Mouse (Mus musculus): ENCODE data around the gene Rab1b. TPM values are rescaled to one million over a fixed set of nuclear protein-coding genes. Genes with fewer than 3 reads are reported as not detected.

The Rab1b gene
- polyA plus RNA-seq, 1 experiment from 2014 or later: 240 TPM

DNA sequence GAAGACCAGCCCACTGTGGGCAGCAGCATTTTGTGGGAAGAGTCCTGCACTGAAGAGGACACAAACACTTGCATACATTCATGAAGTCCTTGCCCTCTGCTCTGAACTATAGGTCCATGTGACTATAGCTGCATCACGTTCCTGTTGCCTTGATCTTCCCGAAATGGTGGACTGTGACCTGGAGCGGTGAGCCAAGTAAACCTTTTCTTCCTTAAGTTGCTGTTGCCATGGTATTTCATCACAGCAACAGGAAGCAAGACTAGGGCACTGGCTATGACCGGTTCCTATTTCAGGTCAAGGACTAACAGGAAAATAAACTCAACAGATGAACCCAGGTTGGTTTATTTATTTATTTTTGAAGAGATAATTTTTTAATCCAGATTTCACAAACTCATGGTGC is 24.4 kb upstream of the Rab1b start:
- WGBS: 52% methylated on average over 4 of the region's 4 CpGs
- no peak for ATAC-seq

DNA sequence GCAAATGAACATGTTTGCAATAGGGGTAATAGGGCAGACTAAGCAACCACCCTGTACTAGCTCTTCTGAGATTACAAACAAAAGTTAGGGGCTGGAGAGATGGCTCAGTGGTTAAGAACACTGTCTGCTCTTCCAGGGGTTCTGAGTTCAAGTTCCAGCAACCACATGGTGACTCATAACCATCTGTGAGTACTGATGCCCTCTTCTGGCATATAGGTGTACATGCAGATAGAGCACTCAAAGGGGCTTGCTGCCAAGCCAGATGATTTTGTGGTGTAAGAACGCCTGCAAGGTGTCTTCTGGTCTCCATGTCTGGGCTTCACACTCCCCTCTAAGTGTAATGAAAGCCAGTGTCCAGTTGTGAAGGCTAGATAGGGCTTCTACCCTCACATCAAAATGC is 22.9 kb upstream of the Rab1b start:
- H3K4me1 ChIP-seq (ENCODE audit: insufficient read depth, low read depth, low read length): no peaks in the 10 kb centered on the region
- DNase-seq (ENCODE audit: low spot score) (peak; percentile 22), ATAC-seq (no peak)
- no peaks in the 10 kb centered on the region for H3K27me3 ChIP-seq (replicated peaks; ENCODE audit: insufficient read depth, low read length)
- no peak for TF ChIP-seq EP300 (IDR thresholded peaks at IDR 0.05)
- peak; percentile 62 for TF ChIP-seq CTCF (IDR thresholded peaks at IDR 0.05)
- H3K9me3 ChIP-seq (ENCODE audit: low read length): no peaks in the 10 kb centered on the region
- H3K9ac ChIP-seq (replicated peaks; ENCODE audit: low read depth): no peak overlapping the region
- H3K27ac ChIP-seq (ENCODE audit: low read length): no peak overlapping the region
- H3K4me2 ChIP-seq (replicated peaks; ENCODE audit: low read depth, low read length): no peak overlapping the region
- WGBS: 43% methylated on average over 1 of the region's 1 CpGs
- no peak overlapping the region for H3K4me3 ChIP-seq (ENCODE audit: low read depth, low read length)
- peaks cover 2% of the 10 kb centered on the region; the same call in 1 of the 2 replicates for H3K36me3 ChIP-seq (ENCODE audit: insufficient read depth, low read length)

More for the DNA sequence above, 24.4 kb upstream of the Rab1b start:
- Histone ChIP-seq H3K4me2 (replicated peaks; ENCODE audit: low read depth, low read length) (no peak overlapping the region), H3K4me1 (ENCODE audit: insufficient read depth, low read depth, low read length) (no peaks in the 10 kb centered on the region), H3K27ac (ENCODE audit: low read length) (no peak overlapping the region), H3K9me3 (ENCODE audit: low read length) (no peaks in the 10 kb centered on the region), H3K36me3 (ENCODE audit: insufficient read depth, low read length) (peaks cover 9% of the 10 kb centered on the region; the same call in 1 of the 2 replicates), H3K27me3 (replicated peaks; ENCODE audit: insufficient read depth, low read length) (no peaks in the 10 kb centered on the region), H3K9ac (replicated peaks; ENCODE audit: low read depth) (no peak overlapping the region), H3K4me3 (ENCODE audit: low read depth, low read length) (no peak overlapping the region)
- no peak for DNase-seq (ENCODE audit: low spot score)
- no peak for TF ChIP-seq EP300 (IDR thresholded peaks at IDR 0.05)
- no peak for TF ChIP-seq CTCF (IDR thresholded peaks at IDR 0.05)

DNA sequence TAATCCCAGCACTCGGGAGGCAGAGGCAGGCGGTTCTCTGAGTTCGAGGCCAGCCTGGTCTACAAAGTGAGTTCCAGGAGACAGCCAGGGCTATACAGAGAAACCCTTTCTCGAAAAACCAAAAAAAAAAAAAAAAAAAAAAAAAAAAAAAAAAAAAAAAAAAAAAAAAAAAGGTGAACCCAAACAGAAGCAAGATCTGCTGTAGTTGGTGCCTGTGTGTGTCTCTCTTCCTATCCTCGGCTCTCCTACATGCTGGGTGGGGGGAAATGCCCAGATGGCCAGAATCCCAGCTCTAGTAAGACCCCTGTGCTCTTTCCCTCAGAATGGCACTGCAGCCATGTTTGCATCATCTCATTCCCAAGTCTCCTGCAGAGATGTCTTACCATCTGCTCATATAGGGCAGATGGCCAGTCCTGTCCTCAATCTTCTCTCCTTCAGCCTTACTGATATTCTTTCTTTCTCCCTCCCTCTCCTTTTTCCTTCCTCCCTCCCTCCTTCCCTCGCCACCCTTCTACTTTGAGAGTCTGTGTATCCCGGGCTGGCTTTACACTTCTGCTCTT is 17.3 kb upstream of the Rab1b start:
- Histone ChIP-seq H3K4me3 (ENCODE audit: low read depth, low read length) (no peak overlapping the region), H3K36me3 (ENCODE audit: insufficient read depth, low read length) (no peaks in the 10 kb centered on the region), H3K27ac (ENCODE audit: low read length) (no peak overlapping the region), H3K9me3 (ENCODE audit: low read length) (no peaks in the 10 kb centered on the region), H3K4me2 (replicated peaks; ENCODE audit: low read depth, low read length) (no peak overlapping the region), H3K4me1 (ENCODE audit: insufficient read depth, low read depth, low read length) (no peaks in the 10 kb centered on the region), H3K27me3 (replicated peaks; ENCODE audit: insufficient read depth, low read length) (no peaks in the 10 kb centered on the region), H3K9ac (replicated peaks; ENCODE audit: low read depth) (no peak overlapping the region)
- WGBS: 58% methylated on average over 7 of the region's 7 CpGs
- no peak for ATAC-seq
- no peak for DNase-seq (ENCODE audit: low spot score)
- no peak for TF ChIP-seq EP300 (IDR thresholded peaks at IDR 0.05)
- no peak for TF ChIP-seq CTCF (IDR thresholded peaks at IDR 0.05)

DNA sequence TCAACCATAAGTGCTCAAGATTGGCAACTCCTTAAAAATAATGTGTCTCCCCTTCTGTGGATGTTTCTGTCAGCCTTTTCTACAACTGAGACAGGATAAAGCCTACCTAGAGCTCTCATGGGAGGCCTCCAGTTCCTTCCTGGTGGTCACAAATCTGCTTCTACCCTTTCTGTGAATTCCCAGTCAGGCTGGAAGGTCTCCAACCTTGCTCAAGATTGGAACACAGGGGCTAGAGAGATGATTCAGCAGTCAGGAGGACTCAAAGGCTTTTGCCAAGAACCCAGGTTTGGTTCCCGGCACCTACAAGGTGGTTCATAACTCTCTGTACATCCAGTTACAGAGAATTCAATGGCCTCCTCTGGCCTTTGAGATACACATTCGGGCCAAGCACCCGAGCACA is 16.4 kb upstream of the Rab1b start:
- H3K9ac ChIP-seq (replicated peaks; ENCODE audit: low read depth): no peak overlapping the region
- DNase-seq (ENCODE audit: low spot score) (no peak), ATAC-seq (no peak)
- no peaks in the 10 kb centered on the region for H3K9me3 ChIP-seq (ENCODE audit: low read length)
- no peaks in the 10 kb centered on the region for H3K4me1 ChIP-seq (ENCODE audit: insufficient read depth, low read depth, low read length)
- H3K4me3 ChIP-seq (ENCODE audit: low read depth, low read length): no peak overlapping the region
- no peaks in the 10 kb centered on the region for H3K27me3 ChIP-seq (replicated peaks; ENCODE audit: insufficient read depth, low read length)
- TF ChIP-seq CTCF (IDR thresholded peaks at IDR 0.05): no peak
- TF ChIP-seq EP300 (IDR thresholded peaks at IDR 0.05): no peak
- no peak overlapping the region for H3K4me2 ChIP-seq (replicated peaks; ENCODE audit: low read depth, low read length)
- H3K36me3 ChIP-seq (ENCODE audit: insufficient read depth, low read length): no peaks in the 10 kb centered on the region
- H3K27ac ChIP-seq (ENCODE audit: low read length): no peak overlapping the region
- WGBS: 72% methylated on average over 3 of the region's 3 CpGs

DNA sequence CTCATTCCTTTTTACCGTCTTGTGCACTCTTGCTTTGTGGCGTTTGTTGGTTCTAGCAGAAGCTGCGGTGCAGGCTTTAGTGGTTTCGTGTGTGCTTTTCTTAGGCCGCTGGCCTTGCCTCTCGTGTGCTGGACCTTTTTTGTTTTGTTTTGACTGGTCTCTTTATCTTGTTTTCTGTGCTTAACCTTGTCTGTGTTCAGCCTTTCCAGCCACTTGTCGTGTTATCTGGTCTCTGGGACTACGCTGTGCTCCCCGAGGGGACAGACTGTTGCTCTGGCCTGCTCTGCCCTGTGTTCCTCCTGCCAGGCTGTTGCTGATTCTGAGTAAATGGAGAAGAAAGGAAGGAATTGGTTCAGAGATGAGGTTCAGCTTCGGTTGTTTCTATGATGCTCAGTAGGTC is 15.6 kb upstream of the Rab1b start:
- no peaks in the 10 kb centered on the region for H3K4me1 ChIP-seq (ENCODE audit: insufficient read depth, low read depth, low read length)
- no peaks in the 10 kb centered on the region for H3K9me3 ChIP-seq (ENCODE audit: low read length)
- H3K27ac ChIP-seq (ENCODE audit: low read length): no peak overlapping the region
- WGBS: 63% methylated on average over 10 of the region's 10 CpGs
- no peak overlapping the region for H3K4me3 ChIP-seq (ENCODE audit: low read depth, low read length)
- no peak for DNase-seq (ENCODE audit: low spot score)
- H3K4me2 ChIP-seq (replicated peaks; ENCODE audit: low read depth, low read length): no peak overlapping the region
- TF ChIP-seq CTCF (IDR thresholded peaks at IDR 0.05) (no peak), EP300 (IDR thresholded peaks at IDR 0.05) (no peak)
- no peaks in the 10 kb centered on the region for H3K27me3 ChIP-seq (replicated peaks; ENCODE audit: insufficient read depth, low read length)
- H3K9ac ChIP-seq (replicated peaks; ENCODE audit: low read depth): no peak overlapping the region
- no peaks in the 10 kb centered on the region for H3K36me3 ChIP-seq (ENCODE audit: insufficient read depth, low read length)
- no peak for ATAC-seq

DNA sequence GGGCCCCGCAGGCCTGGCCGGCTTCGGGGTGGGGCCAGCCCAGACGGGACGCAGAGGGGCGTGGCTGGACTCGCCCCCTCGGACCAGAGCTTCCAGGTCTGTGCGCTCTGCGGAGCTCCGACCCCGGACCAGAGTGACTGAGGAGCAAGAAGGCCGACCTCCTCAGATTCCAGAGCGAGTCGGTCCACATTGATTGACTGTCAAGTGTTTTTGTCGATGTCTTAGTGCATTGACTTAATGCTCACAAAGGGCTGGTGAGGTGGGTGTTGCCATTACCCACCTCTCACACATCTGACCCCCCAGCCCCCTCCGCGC is 11.5 kb upstream of the Rab1b start, which contains the start of gene Klc2:
Gene Klc2 (minus strand): TSS at position 177 of the 315 bp plus-strand sequence.
- WGBS: 0% methylated on average over 18 of the region's 18 CpGs

More for the DNA sequence above, 11.5 kb upstream of the Rab1b start, which contains the start of gene Klc2:
- Histone ChIP-seq H3K4me1 (ENCODE audit: insufficient read depth, low read depth, low read length) (peaks cover 7% of the 10 kb centered on the region), H3K36me3 (ENCODE audit: insufficient read depth, low read length) (0 out of 2 replicates have a peak, but pooled peaks cover 4% of the 10 kb centered on the region), H3K9ac (replicated peaks; ENCODE audit: low read depth) (peak within 1 kb of the TSS; percentile 54), H3K4me2 (replicated peaks; ENCODE audit: low read depth, low read length) (peak within 1 kb of the TSS; percentile 76), H3K9me3 (ENCODE audit: low read length) (no peaks in the 10 kb centered on the region), H3K27me3 (replicated peaks; ENCODE audit: insufficient read depth, low read length) (no peaks in the 10 kb centered on the region), H3K4me3 (ENCODE audit: low read depth, low read length) (peak within 1 kb of the TSS; percentile 79), H3K27ac (ENCODE audit: low read length) (peak within 1 kb of the TSS; percentile 60)
- TF ChIP-seq CTCF (IDR thresholded peaks at IDR 0.05) (no peak), EP300 (IDR thresholded peaks at IDR 0.05) (no peak)
- ATAC-seq (no peak; the same call in 1 of the 2 replicates), DNase-seq (ENCODE audit: low spot score) (no peak)

Data from lung, postnatal 0 days (tissue).